Mouse (Mus musculus) urinary bladder, adult 2 months (tissue): ENCODE results near the gene Igfbp2. TPM values are rescaled to one million over a fixed set of nuclear protein-coding genes. Genes with fewer than 3 reads are reported as not detected.

Experiments
- DNase-seq: peaks from one replicate; pipeline ENCODE4 v3.0.0; 2022; ENCODE audit warnings: low spot score
- polyA plus RNA-seq: library from polyadenylated mRNA; depleted of rRNA; stranded (reverse); fragments of >200 nt; gene quantifications from 2 replicates; pipeline ENCODE4 v1.2.3, GENCODE M21; 2012

Igfbp2 gene
- polyA plus RNA-seq, 1 experiment, result 874 TPM

- no peak for DNase-seq
Observed at GRCm38 (mm10) chr1:72855729-72856128, 31.4 kb downstream of the Igfbp2 start.

DNA sequence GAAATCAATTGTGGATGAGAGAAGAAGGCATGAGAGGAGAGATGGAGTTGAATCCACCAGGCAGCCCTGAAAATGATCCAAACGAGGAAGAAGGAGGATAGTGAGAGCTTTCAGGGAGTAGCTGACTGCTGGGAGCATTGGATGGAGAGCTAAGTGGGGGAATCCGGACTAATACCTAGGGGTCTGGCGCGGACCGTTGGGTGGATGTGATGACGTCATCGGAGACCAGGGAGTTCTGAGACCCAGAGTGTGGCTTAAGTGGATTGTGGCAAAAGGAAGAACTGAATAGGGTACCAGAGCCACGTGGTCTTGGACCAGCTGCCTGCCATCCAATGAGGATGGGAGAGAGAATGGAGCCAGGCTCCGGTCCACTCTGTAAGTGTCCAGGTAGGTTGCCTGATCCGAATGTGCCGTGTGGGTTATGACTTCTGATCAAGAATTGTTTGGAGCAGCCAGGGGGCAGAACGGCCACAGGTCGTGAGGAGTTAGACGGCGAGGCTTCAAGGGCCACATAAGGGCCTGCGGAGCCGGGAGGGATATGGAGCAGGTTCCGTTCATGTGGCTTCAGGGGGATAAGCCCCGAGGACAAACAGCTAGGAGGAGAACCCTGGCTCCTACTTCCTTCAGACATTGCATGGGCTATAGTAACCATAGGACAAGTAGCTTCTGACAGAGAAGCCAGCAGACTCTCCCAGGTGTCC is 32.1 kb downstream of the Igfbp2 start:
- no peak for DNase-seq

- DNase-seq, result no peak
Observed at GRCm38 (mm10) chr1:72857142-72857541, 32.8 kb downstream of the Igfbp2 start.

GRCm38 (mm10) chr1:72857631-72858030 is 33.3 kb downstream of the Igfbp2 start:
- no peak for DNase-seq

DNA sequence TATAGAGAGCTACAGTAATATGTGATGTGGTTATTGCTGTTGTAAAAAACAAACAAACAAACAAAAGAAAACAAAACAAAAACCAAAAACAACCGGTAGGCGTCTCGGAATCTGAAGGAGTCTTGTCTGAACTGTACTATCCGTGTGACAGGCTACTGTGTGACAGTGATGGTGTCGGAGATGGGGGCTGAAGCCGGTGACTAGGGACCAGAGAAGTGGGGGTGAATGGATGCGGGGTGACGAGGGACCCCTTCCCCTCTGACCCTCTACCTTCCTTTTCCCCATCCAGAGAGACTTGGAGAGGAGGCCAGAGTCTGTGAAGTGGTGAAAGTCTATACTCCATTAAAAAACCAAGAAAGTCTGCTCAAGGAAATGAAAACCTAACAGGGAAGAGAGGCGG is 34.0 kb downstream of the Igfbp2 start:
- DNase-seq, result no peak

DNA sequence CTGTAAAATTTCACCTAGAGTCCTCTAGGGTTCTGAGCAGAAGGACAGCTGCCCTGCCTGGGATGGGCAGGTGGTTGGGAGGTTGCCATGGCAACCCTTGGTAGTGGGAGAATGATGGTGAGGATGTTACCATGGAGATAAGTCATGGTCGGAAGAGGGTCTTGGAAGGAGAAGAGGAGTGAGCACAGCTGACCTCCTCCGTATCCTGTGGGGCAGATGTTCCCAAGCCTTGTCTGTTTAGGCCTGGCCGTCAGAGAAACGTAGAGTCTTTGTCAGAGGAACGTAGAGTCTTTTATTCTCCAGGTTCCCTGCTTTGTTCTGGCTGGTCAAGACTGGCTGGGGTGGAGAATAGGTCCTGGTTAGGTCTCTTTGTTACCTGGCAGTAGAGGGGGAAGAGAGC is 34.6 kb downstream of the Igfbp2 start:
- DNase-seq, result no peak

DNA sequence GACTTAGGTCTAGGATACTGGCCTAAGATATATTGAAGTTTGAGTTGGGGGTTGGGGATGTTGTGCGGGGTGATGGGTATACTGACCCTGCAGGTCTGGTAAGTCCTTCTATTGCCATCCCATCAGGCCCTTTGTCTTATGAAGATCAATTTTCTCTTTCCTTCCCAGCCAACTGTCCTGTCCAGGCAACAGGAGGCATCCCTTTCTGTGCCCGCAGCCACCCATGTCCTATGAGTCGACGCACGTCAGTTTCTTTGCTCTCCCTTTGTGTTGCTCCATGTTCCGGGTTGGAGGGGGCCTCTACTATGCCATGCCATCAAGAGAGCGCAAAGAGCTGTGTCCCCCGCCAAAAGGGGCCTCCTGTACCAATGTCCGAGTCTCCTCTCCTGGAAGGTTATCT is 35.7 kb downstream of the Igfbp2 start:
- DNase-seq, result no peak

DNA sequence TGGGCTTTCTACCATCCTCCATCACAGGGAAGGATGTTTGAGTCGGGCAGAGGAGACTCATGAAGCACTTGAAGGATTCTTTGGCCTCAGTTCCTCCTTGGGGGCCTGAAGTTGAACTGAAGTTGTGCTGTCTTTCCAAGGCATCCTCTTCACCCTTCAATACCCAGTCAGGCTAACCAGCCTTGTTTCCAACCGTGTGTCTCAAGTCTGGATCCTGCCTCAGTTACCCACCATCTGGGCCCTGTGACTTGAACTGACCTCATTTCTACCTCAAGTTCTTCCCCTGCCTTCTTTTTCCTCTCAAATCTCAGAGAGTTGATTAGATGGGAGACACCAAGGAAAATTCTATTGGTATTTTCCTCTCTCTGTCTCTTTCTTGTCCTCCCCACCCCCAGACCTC is 36.2 kb downstream of the Igfbp2 start:
- DNase-seq, result no peak

DNA sequence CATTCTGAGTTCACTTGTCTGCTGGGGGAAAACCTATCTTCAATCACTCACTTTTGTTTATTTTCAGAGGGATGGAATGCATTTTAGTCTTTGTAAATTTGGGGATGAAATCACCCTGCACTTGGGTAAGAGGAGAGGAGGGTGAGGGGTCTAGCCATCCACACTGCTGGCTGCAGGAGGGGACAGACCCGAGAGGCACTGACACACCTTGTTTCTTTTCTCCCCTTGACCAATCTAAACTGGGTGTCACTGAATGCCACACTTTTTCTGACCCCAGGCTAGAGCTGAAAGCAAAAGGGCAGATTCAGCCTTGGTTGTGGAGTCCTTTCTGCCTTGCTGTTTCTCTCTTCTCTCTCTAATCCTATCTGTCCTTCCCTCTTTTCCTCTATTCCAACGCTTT is 37.4 kb downstream of the Igfbp2 start:
- peak; percentile 12 for DNase-seq

DNA sequence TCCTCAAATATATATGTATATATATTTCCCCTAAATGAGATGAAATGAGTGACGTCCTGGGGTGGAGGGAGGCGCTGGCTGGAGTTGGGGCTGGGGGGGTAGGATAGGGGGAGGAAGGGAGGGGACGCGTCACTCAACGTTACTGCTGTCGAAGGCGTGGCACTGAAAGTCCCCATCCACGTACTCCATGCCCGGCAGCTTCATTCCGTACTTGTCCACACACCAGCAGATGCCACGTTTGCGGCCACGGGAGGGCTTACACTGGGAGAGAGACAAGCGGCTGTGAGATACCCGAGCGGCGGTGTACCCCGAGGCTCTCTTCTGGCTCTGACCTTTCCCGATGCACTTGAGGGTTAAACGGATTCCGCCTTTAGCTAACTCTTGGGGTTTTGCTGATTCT is 37.9 kb downstream of the Igfbp2 start:
- DNase-seq, result no peak

- DNase-seq, result peak; percentile 15
Observed at GRCm38 (mm10) chr1:72863692-72864091, 39.4 kb downstream of the Igfbp2 start.

DNA sequence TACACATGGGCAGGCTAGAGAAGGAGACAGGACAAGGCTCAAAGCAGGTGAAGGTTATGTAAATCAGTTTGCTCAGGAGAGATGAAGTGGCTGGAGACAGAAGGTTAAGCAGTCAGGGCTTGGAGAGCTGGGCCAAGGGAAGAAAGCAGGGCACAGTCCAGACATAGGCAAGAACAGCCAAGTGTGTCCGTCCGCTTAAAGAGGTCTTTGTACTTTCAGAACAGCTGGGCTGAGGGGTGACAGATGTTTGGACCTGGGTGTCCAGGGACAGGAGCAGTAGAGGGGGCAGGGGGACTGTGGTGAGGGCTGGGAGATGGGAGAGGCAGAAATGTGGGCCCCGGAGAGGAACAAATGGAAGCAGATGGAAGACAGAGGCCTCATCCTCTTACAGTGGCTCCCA is 40.0 kb downstream of the Igfbp2 start:
- DNase-seq, result peak; percentile 16

DNA sequence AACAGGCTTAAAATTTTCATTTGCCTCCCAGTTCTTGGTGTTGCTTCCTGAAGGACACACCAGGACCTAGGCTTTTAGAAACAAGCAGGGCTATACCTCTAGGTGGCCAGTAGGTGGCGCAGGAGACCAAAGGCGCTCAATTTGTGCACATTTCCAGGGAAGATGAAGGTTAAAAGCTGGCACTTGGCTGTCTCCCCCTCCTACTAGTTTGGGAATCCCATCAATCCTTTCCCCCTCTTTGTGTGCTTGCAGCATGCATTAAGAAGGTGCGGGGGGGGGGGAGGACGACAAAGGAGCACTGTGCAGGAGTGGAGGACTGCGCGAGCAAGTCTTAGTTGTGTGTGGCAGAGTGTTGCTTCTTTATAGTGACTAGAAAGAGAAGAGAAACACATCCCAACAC is 41.6 kb downstream of the Igfbp2 start:
- DNase-seq, result peak; percentile 63

GRCm38 (mm10) chr1:72866417-72866816 is 42.1 kb downstream of the Igfbp2 start:
- no peak for DNase-seq

- peak; percentile 14 for DNase-seq
Observed at GRCm38 (mm10) chr1:72867346-72867745, 43.0 kb downstream of the Igfbp2 start.

DNA sequence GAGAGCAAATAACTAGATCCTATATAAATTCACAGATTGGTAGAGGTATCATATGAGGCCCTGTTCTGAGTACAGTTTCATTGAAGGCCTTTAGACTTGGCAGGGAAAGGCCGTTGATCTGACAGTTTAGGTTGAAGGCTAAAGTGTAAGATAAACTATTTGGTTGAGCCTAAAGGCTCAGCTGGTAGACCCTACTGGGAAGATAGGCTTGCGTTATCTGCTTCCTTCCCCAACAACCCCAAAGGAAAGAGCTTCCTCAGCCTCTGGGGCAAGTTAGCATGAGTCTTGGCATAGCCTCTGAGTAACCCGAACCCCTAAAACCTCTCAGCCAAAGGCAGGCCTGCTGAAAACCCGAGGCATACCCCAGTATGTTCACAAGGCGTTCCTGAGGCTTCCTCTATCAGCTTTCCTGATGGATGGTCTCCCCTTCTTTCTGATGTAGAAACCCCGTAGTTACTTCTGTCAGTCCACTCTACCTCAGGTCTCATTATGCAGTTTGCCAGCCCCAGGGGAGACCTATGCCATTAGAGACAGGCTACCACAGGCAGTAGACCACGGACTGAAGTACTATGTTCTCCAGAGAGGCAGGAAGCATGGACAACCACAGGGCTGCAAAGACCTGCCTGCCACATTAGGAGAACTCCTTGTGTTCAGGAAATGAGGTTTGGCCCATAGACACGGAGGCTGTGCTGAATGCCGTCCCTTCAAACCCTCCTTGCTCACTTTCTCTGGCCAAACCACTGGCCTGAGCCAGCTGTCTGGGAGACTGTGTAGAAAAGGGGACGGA is 44.3 kb downstream of the Igfbp2 start:
- DNase-seq, result no peak

GRCm38 (mm10) chr1:72869275-72869674 is 45.0 kb downstream of the Igfbp2 start:
- DNase-seq, result no peak

- DNase-seq, result peak; percentile 52
Observed at GRCm38 (mm10) chr1:72869681-72870614, 45.6 kb downstream of the Igfbp2 start.

DNA sequence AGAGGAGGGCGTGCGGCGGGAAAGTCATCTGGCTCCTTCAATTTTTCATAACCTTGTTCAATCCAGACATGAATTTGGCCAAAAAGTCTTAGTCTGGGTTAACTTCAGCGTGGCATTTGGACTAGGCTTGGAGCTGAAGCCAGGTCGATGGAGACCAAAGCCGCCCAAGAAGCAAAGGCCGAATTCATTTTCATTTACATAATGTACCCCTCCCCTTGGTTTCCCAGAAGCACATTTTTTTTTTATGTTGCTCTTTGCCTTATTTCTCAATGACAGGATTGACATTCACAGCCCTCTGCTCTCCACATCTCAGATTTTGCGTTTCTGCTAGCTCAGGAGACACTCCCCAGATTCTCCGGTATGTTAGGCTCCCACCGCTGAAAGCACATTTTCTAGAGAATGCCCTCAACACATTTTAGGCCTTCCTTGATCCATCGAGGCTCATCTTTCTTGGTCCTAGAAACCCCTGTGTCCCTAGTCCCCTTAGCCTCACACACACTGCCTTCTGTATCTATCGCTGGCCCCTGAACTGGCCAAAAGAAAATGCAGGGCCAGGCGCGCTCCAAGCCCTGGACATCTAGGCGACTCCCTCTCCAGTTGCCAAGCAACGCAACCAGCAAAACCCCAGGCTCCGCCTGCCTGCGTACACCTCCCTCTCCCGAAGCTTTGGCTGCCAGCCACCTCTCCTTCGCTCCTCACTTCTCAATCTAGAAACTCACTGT is 46.5 kb downstream of the Igfbp2 start:
- peak; percentile 65 for DNase-seq

DNA sequence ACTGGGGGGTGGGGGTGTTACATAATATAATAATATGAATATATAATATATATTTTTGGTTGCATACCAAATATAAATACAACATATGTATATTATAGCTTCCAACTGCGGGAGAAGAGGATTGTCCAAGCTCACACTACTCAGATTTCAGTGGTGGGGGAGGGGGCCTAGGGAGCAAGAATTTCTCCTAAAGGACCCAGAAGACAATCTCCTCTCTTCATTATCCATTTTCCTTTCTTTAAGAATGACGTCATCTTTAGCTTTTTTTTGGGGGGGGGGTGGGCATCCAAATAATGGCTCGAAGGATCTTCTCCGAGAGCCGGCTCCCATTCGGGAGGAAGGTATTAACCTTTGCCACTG is 47.0 kb downstream of the Igfbp2 start:
- no peak for DNase-seq

GRCm38 (mm10) chr1:72871697-72872411 is 47.6 kb downstream of the Igfbp2 start:
- no peak for DNase-seq
